Comparison of ENCODE assay signal across 26 mouse cellular contexts in genomic region chr14:22343357-22343756, GRCm38 (mm10).
DNase-seq lines count a peak whose midpoint lies in the region; ATAC-seq and TF ChIP-seq lines count a peak whose summit lies in the region.
"Had no signal": no experiment of that assay in that cellular context is flagged by ENCODE, and none has a peak within 500 bp of the region (broad histone marks: within the 10 kb centered on the region; RNA-seq: fewer than 3 reads in every experiment).

No protein-coding gene starts in this region.

- in situ Hi-C loops in ES-E14 (cut with MboI; ENCODE audit: low sequenced_read_pairs in 2 of 2, unreplicated experiment in 2 of 2) = no loop called here

- no peak for ATAC-seq in midbrain, postnatal 0 days (ENCODE audit: low FRiP score)
- ATAC-seq: forebrain, embryonic 13.5 days; forebrain, embryonic 16.5 days; Patski had no signal

- no peaks in the 10 kb centered on the region for H3K9me3 ChIP-seq in midbrain, embryonic 10.5 days (replicated peaks)
- H3K9me3 ChIP-seq in midbrain, postnatal 0 days (ENCODE audit: low read length) = no peaks in the 10 kb centered on the region
- no peaks in the 10 kb centered on the region for H3K9me3 ChIP-seq in ES-E14 (ENCODE audit: control insufficient read depth, insufficient read depth, low read depth, low read length)
- H3K9me3 ChIP-seq: forebrain, embryonic 10.5 days; forebrain, embryonic 13.5 days; heart, embryonic 10.5 days; heart, embryonic 13.5 days had no signal

- peaks cover 40% of the 10 kb centered on the region for H3K4me1 ChIP-seq in midbrain, embryonic 10.5 days
- no peaks in the 10 kb centered on the region for H3K4me1 ChIP-seq in midbrain, postnatal 0 days (ENCODE audit: insufficient read depth, low read length)
- no peaks in the 10 kb centered on the region for H3K4me1 ChIP-seq in ES-E14 (ENCODE audit: control insufficient read depth in 2 of 2, insufficient read depth in 2 of 2, low read length in 2 of 2, poor library complexity in 1 of 2)

- peaks cover 84% of the 10 kb centered on the region for H3K27me3 ChIP-seq in midbrain, embryonic 10.5 days (ENCODE audit: low read depth, poor library complexity, severe bottlenecking)
- no peaks in the 10 kb centered on the region for H3K27me3 ChIP-seq in midbrain, postnatal 0 days (ENCODE audit: insufficient read depth, low read length)
- H3K27me3 ChIP-seq: heart, embryonic 13.5 days had no signal

- no peak overlapping the region for H3K27ac ChIP-seq in midbrain, embryonic 10.5 days (replicated peaks)
- no peak overlapping the region for H3K27ac ChIP-seq in midbrain, postnatal 0 days (ENCODE audit: low read depth, low read length)
- H3K27ac ChIP-seq in ES-E14 (ENCODE audit: insufficient read depth, low read depth, low read length, poor library complexity, severe bottlenecking) = no peak overlapping the region
- H3K27ac ChIP-seq: forebrain, embryonic 10.5 days; forebrain, embryonic 13.5 days; heart, adult 2 months; heart, embryonic 10.5 days; heart, embryonic 13.5 days; hindbrain, embryonic 14.5 days had no signal

- no peak overlapping the region for H3K9ac ChIP-seq in midbrain, postnatal 0 days (replicated peaks; ENCODE audit: low read length, poor library complexity, severe bottlenecking)
- H3K9ac ChIP-seq in ES-E14 (ENCODE audit: insufficient read depth, low read depth, low read length, poor library complexity, severe bottlenecking) = no peak overlapping the region
- H3K9ac ChIP-seq: forebrain, embryonic 13.5 days; heart, embryonic 13.5 days; hindbrain, embryonic 14.5 days had no signal

- no peak overlapping the region for H3K4me2 ChIP-seq in midbrain, postnatal 0 days (ENCODE audit: low read depth, low read length, poor library complexity, severe bottlenecking)
- H3K4me2 ChIP-seq: forebrain, embryonic 13.5 days; heart, embryonic 13.5 days; hindbrain, embryonic 14.5 days had no signal

- no peak overlapping the region for H3K4me3 ChIP-seq in midbrain, embryonic 10.5 days
- H3K4me3 ChIP-seq in midbrain, postnatal 0 days (ENCODE audit: low read depth, low read length) = no peak overlapping the region
- H3K4me3 ChIP-seq in ES-E14 (ENCODE audit: insufficient read depth in 1 of 2, low read depth in 1 of 2, low read length in 2 of 2, poor library complexity in 1 of 2, severe bottlenecking in 1 of 2) = no peak overlapping the region
- H3K4me3 ChIP-seq: forebrain, embryonic 10.5 days; forebrain, embryonic 13.5 days; heart, adult 2 months; heart, embryonic 10.5 days; heart, embryonic 13.5 days had no signal

- DNase-seq in midbrain, embryonic 10.5 days (ENCODE audit: low spot score) = peak; percentile 41
- DNase-seq in midbrain, postnatal 0 days (ENCODE audit: low spot score) = no peak
- no peak for DNase-seq in ES-E14 (ENCODE audit: low read depth, low spot score)
- peak; percentile 59 for DNase-seq in embryo, embryonic 10.5 days (ENCODE audit: low spot score)
- DNase-seq in mesoderm, embryonic 11.5 days (ENCODE audit: low read depth, low spot score) = peak; percentile 38
- DNase-seq in cerebellum, adult 11 months = no peak
- DNase-seq in ovary, postnatal 36 days (ENCODE audit: low spot score) = no peak
- DNase-seq in urinary bladder, postnatal 25 days (ENCODE audit: low spot score) = no peak
- DNase-seq: adrenal gland, postnatal 10 days; adrenal gland, postnatal 36 days; cerebellum, adult 8-10 months; cerebellum, postnatal 10 days; cerebellum, postnatal 36 days; gastrocnemius, postnatal 10 days; gastrocnemius, postnatal 36 days; heart, adult 2 months; heart, postnatal 14 days; heart, postnatal 4 days had no signal

- TF ChIP-seq CTCF in midbrain, postnatal 0 days (IDR thresholded peaks at IDR 0.05) = no peak

- H3K36me3 ChIP-seq in midbrain, embryonic 10.5 days = no peaks in the 10 kb centered on the region
- no peaks in the 10 kb centered on the region for H3K36me3 ChIP-seq in midbrain, postnatal 0 days (ENCODE audit: insufficient read depth, low read length)
- no peaks in the 10 kb centered on the region for H3K36me3 ChIP-seq in ES-E14 (ENCODE audit: control insufficient read depth, insufficient read depth, low read length, poor library complexity, severe bottlenecking)
- H3K36me3 ChIP-seq: forebrain, embryonic 10.5 days; G1E; heart, embryonic 10.5 days; heart, embryonic 13.5 days had no signal

- 13% methylated on average over 4 of the region's 4 CpGs for WGBS in midbrain, embryonic 10.5 days
- 15% methylated on average over 4 of the region's 4 CpGs for WGBS in midbrain, postnatal 0 days

TF ChIP-seq in ES-E14, 5 proteins besides CTCF, POLR2A, EP300 and RAD21:
- 0 out of 2 replicates have a peak, but pooled peaks have one; percentile 16 for TF ChIP-seq ZNF384 (IDR thresholded peaks at IDR 0.05; ENCODE audit: low read depth, low read length)
- no peak for TF ChIP-seq HCFC1 (IDR thresholded peaks at IDR 0.05; ENCODE audit: borderline replicate concordance, insufficient read depth, low read length)

Comparison
In these comparisons a context has a peak if more than half of its experiments do, and no peak if none do; other contexts are left out.
1. DNase-seq: peak in midbrain, embryonic 10.5 days (single experiment), embryo, embryonic 10.5 days (single experiment) and mesoderm, embryonic 11.5 days (single experiment); none in midbrain, postnatal 0 days (single experiment), ES-E14 (single experiment), cerebellum, adult 11 months (single experiment), ovary, postnatal 36 days (single experiment) and urinary bladder, postnatal 25 days (single experiment).